Mouse (Mus musculus) hindbrain, embryonic 11.5 days (tissue): ENCODE measurements around the gene Klhl7. TPM values are rescaled to one million over a fixed set of nuclear protein-coding genes. Genes with fewer than 3 reads are reported as not detected.

ENCODE experiments used
- ATAC-seq: fragments of 200-750 bp; cut with Nextera tagmentation; 2 replicates; pipeline ENCODE4 v1.8.0; 2017; ENCODE audit warnings: mild to moderate bottlenecking, moderate TSS enrichment, moderate library complexity; ENCODE audit not compliant: low FRiP score
- DNase-seq: peaks from one replicate; pipeline ENCODE4 v3.0.0-alpha.2; 2015; ENCODE audit warnings: low spot score
- H3K27ac ChIP-seq: fragments of 300-500 bp; sonication (generic); 2 replicates; pipeline ENCODE4 v1.5.1; 2014; ENCODE audit warnings: mild to moderate bottlenecking, low read depth, low read length
- H3K27me3 ChIP-seq: fragments of 300-500 bp; sonication (generic); 2 replicates; pipeline ENCODE4 v1.6.1; 2014; ENCODE audit warnings: mild to moderate bottlenecking, low read length, moderate library complexity, mixed read lengths; ENCODE audit not compliant: control insufficient read depth, insufficient read depth
- H3K36me3 ChIP-seq: fragments of 300-500 bp; sonication (generic); 2 replicates; pipeline ENCODE4 v1.6.1; 2014; ENCODE audit warnings: mild to moderate bottlenecking, low read length, moderate library complexity, mixed read lengths; ENCODE audit not compliant: control insufficient read depth, insufficient read depth
- H3K4me1 ChIP-seq: fragments of 300-500 bp; sonication (generic); replicated peaks from 2 replicates; pipeline ENCODE4 v1.6.1; 2014; ENCODE audit warnings: low read length, mixed read lengths; ENCODE audit not compliant: control insufficient read depth, insufficient read depth
- H3K4me2 ChIP-seq: fragments of 300-500 bp; sonication (generic); replicated peaks from 2 replicates; pipeline ENCODE4 v1.6.1; 2014; ENCODE audit warnings: mild to moderate bottlenecking, low read depth, low read length
- H3K4me3 ChIP-seq: fragments of 300-500 bp; sonication (generic); 2 replicates; pipeline ENCODE4 v1.5.1; 2014; ENCODE audit warnings: low read depth, low read length
- H3K9ac ChIP-seq: fragments of 300-500 bp; sonication (generic); 2 replicates; pipeline ENCODE4 v1.6.1; 2014; ENCODE audit warnings: low read depth, low read length
- H3K9me3 ChIP-seq: fragments of 300-500 bp; sonication (generic); 2 replicates; pipeline ENCODE4 v1.6.1; 2016; ENCODE audit warnings: low read length; ENCODE audit not compliant: control insufficient read depth
- WGBS: fragments of 180-500 bp; shearing (Covaris S2); extraction: QIAGEN DNeasy Blood & Tissue Kit; methylation state at CpG from one replicate; pipeline ENCODE4 v1.1.7; 2014; 5-methylcytosine and 5-hydroxymethylcytosine counted together
- polyA plus RNA-seq: library from polyadenylated mRNA; unstranded; fragments of >200 nt; fragmentation: Nextera tagmentation; extraction: Ambion mirVana; gene quantifications from 2 replicates; pipeline ENCODE4 v1.2.1, GENCODE M21; 2014

Klhl7 gene
- polyA plus RNA-seq, 1 experiment from 2014 or later, result 95.6 TPM

DNA sequence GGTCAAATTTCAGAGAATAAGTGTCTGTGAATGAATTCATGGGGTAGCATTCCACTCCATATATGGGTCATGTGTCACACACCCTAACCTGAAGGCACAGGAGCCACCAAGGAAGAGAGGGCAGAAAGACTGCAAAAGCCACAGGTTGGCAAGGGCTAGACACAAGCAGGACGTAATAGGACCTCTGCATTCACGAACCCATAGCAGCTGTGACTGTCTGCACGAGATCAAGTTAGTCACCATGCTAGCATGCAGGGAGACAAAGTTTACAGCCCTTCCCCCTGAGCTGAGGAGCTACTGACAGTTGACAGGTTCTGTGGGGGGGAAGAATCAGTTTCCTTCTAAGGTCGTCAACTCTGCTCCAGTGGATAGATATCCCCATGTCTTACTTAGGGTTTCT lies 36.9 kb upstream of the Klhl7 start:
- Histone ChIP-seq H3K36me3 (no peaks in the 10 kb centered on the region), H3K9me3 (no peaks in the 10 kb centered on the region), H3K4me1 (no peaks in the 10 kb centered on the region), H3K4me3 (no peak overlapping the region), H3K27me3 (no peaks in the 10 kb centered on the region), H3K4me2 (no peak overlapping the region), H3K27ac (no peak overlapping the region), H3K9ac (no peak overlapping the region)
- DNase-seq, result no peak
- ATAC-seq, result no peak
- WGBS, result 73% methylated on average over 4 of the region's 4 CpGs

- Histone ChIP-seq H3K27ac (no peak overlapping the region), H3K9ac (no peak overlapping the region), H3K4me1 (no peaks in the 10 kb centered on the region), H3K9me3 (no peaks in the 10 kb centered on the region), H3K36me3 (no peaks in the 10 kb centered on the region), H3K4me3 (no peak overlapping the region), H3K4me2 (no peak overlapping the region), H3K27me3 (no peaks in the 10 kb centered on the region)
- 73% methylated on average over 6 of the region's 6 CpGs for WGBS
- DNase-seq, result no peak
- no peak for ATAC-seq
Observed at GRCm38 (mm10) chr5:24068955-24069354, 31.4 kb upstream of the Klhl7 start.

DNA sequence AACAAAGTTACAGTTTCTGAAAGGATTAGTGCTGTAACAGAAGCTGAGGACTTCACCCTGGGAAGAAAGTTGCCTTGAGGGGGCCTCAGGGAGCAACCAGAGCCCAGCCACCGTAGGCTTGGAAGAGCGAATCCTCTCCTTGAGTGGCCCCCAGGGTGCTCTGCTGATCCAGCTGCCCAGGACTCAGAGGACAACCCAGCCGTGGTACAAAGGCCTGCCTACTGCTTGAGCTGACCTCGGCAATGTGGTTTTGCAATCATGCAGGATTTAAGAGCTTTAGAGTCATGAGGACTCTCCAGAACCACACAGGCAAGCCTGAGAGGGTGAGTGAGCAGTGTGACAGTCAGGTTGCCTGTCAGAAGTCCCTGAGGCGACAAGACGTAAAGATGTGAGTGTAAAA lies 28.4 kb upstream of the Klhl7 start:
- DNase-seq, result no peak

GRCm38 (mm10) chr5:24076986-24077718 lies 23.3 kb upstream of the Klhl7 start:
- DNase-seq (peak; percentile 77), ATAC-seq (peak; percentile 75)
- Histone ChIP-seq H3K36me3 (no peaks in the 10 kb centered on the region), H3K9ac (peak overlapping the region; percentile 38; the same call in 1 of the 2 replicates), H3K27me3 (no peaks in the 10 kb centered on the region), H3K4me3 (no peak overlapping the region), H3K4me1 (no peaks in the 10 kb centered on the region), H3K4me2 (peak overlapping the region; percentile 19), H3K9me3 (no peaks in the 10 kb centered on the region), H3K27ac (0 out of 2 replicates have a peak overlapping the region, but pooled peaks have one; percentile 0)
- WGBS, result 2% methylated on average over 14 of the region's 15 CpGs

More for the DNA sequence above, 28.4 kb upstream of the Klhl7 start:
- 75% methylated on average over 6 of the region's 6 CpGs for WGBS
- Histone ChIP-seq H3K9me3 (no peaks in the 10 kb centered on the region), H3K9ac (no peak overlapping the region), H3K36me3 (no peaks in the 10 kb centered on the region), H3K4me1 (no peaks in the 10 kb centered on the region), H3K4me2 (no peak overlapping the region), H3K4me3 (no peak overlapping the region), H3K27me3 (no peaks in the 10 kb centered on the region), H3K27ac (no peak overlapping the region)
- no peak for ATAC-seq

GRCm38 (mm10) chr5:24077739-24078306 lies 22.6 kb upstream of the Klhl7 start:
- Histone ChIP-seq H3K9ac (no peak overlapping the region), H3K36me3 (no peaks in the 10 kb centered on the region), H3K4me1 (no peaks in the 10 kb centered on the region), H3K27me3 (no peaks in the 10 kb centered on the region), H3K4me3 (no peak overlapping the region), H3K9me3 (no peaks in the 10 kb centered on the region), H3K27ac (no peak overlapping the region), H3K4me2 (no peak overlapping the region)
- 22% methylated on average over 7 of the region's 7 CpGs for WGBS
- DNase-seq (no peak), ATAC-seq (no peak)

GRCm38 (mm10) chr5:24078420-24079179 lies 21.8 kb upstream of the Klhl7 start:
- Histone ChIP-seq H3K4me3 (no peak overlapping the region), H3K27me3 (no peaks in the 10 kb centered on the region), H3K4me2 (no peak overlapping the region), H3K36me3 (no peaks in the 10 kb centered on the region), H3K9me3 (no peaks in the 10 kb centered on the region), H3K27ac (no peak overlapping the region), H3K9ac (no peak overlapping the region), H3K4me1 (no peaks in the 10 kb centered on the region)
- ATAC-seq (no peak), DNase-seq (peak; percentile 22)
- 78% methylated on average over 7 of the region's 7 CpGs for WGBS

DNA sequence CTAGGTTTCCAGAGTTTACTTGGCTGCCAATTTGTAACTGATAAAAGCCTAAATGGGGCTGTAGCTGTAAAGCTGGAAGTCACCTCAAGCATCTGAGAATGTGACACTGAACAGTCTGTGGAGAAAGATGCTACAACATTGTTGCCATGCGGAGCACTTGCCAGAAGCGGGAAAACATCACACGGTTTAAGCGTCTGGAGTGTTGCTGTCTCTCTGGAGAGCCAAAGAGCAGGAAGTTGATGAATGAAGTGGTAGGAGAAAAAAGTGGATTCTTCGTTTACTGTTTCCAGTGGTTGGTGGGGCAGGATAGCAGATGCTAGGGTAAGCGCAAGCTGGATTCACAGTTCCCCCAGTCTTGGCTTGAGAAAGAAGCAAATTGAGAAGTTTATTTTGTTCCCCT lies 19.6 kb upstream of the Klhl7 start:
- Histone ChIP-seq H3K27ac (no peak overlapping the region), H3K9ac (no peak overlapping the region), H3K4me2 (no peak overlapping the region), H3K36me3 (no peaks in the 10 kb centered on the region), H3K9me3 (no peaks in the 10 kb centered on the region), H3K4me1 (no peaks in the 10 kb centered on the region), H3K4me3 (no peak overlapping the region), H3K27me3 (no peaks in the 10 kb centered on the region)
- WGBS, result 80% methylated on average over 6 of the region's 6 CpGs
- DNase-seq (no peak), ATAC-seq (no peak)

DNA sequence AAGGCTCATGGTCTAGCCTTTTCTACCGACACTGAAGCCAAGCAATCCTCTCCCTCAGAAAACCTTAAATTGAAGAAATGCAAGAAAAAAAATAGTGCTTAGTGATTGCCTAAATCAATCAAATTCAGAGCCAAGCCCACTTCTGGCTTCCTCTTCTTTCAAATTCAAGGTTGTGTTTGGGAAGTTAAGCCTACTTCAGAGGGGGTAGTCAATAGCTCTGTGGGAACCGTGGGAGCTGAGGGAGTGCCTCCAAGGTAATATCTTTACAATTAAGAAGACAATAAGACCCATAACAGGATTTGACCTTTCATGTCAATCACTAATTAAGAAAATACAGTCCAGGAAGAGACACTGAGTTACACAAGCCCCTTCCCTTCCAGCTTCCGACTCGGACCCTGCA lies 15.6 kb upstream of the Klhl7 start:
- no peak overlapping the region for H3K9ac ChIP-seq
- no peak overlapping the region for H3K4me2 ChIP-seq
- no peak overlapping the region for H3K27ac ChIP-seq
- no peak for ATAC-seq
- 73% methylated on average over 4 of the region's 4 CpGs for WGBS
- H3K27me3 ChIP-seq, result no peaks in the 10 kb centered on the region
- no peaks in the 10 kb centered on the region for H3K4me1 ChIP-seq
- no peaks in the 10 kb centered on the region for H3K9me3 ChIP-seq
- DNase-seq, result no peak
- no peaks in the 10 kb centered on the region for H3K36me3 ChIP-seq
- H3K4me3 ChIP-seq, result no peak overlapping the region
